Mouse (Mus musculus) T-helper 1 cell (primary cell): ENCODE data around the gene Rhot1.
"Not testable (repeated sequence)": the region's sequence is repeated elsewhere in the genome, so short reads cannot be mapped to it uniquely, and the experiment has no call there.

ENCODE experiments used
- in situ Hi-C: fragments of 300-600 bp; cut with MboI, MseI; formaldehyde crosslinking; loops from one replicate; pipeline ENCODE4 v1.15.1; 2025; ENCODE audit warnings: high pct_unique_total_duplicates

Rhot1 gene

DNA sequence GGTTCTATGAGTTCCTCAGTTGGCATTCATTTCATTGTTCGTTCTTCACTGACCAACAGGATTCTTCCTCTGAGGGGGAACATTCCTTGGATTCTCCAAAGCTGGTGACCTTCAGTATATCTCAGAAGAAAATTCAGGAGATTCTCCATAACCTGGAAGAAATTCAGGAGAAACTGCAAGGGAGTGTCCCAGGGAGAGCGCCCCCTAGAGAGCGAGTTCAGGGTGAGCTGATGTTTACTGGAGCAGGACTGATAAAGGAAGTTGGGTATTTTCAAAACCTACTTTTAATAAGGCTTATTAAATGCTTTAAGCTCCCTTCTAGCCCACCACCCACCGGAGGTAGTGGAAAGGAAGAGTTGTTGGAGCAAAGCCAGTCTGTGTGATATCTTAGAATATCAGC is 15.0 kb upstream of the Rhot1 start:
- in situ Hi-C loops: no loop called here

DNA sequence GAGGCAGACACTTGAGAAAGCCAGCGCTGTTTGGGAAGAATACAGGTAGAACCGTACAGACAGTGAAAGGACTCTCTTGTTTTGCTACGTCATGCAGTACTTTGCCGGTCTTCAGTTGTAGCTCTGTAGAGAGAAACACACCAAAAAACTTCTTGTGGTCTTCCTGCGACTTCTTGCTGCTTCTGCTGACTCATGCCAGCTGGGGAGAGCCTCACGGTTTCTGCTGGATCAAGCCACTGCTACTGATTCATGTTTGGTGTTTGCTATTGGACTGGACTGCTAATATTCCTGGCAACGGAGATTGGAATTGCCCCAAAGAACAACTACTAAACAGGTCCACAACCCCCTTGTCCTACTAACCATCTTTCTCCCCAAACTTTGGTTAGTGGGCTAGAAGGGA is 12.5 kb upstream of the Rhot1 start:
- in situ Hi-C loops: no loop called here

DNA sequence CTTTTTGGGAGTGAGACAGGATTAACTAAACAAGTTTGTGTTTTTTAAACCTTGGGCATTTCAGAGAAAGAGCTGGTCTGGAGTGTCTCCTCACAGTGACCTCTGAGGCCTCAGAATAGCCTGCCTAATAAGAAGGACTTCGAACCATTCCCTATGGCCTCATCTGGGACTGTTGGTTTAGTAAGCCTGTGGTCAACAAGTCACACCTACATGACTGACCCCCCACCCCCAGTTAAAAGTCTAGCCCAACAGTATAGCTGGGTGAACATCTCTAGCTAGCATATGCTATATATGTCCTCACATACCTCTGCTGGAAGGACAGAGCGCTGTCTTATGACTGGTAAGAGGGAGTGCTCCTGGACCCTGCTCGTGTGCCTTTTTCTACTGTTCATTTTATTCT is 9.5 kb upstream of the Rhot1 start:
- in situ Hi-C loops: no loop called here

DNA sequence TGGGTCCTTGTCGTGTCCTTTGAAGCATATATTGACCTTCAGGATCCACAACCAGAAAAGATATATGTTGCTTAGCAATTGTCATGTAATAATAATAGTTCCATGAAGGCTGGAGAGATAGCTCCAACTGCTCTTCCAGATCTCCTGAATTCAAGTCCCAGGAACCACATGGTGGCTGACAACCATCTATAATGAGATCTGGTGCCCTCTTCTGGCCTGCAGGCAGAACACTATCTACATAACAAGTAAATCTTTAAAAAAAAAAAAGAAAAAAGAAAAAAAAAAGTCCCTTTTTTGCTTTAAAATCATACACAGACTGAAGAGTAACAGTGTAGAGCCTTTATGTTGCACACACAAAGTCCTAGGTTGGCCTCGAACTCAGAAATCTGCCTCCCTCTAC is 9.0 kb upstream of the Rhot1 start:
- in situ Hi-C loops: no loop called here

DNA sequence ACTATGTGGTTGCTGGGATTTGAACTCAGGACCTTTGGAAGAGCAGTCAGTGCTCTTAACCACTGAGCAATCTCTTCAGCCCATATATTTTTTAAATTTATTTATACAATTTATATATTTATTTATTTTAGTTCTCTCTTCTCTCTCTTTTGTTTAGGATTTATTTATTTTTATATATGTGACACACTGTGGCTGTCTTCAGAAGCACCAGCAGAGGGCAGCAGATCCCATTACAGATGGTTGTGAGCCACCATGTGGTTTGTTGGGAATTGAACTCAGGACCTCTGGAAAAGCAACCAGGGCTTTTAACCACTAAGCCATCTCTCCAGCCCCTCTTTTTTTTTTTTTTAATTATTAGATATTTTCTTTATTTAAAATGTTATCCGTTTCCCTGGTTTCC is 8.5 kb upstream of the Rhot1 start:
- in situ Hi-C loops: no loop called here

DNA sequence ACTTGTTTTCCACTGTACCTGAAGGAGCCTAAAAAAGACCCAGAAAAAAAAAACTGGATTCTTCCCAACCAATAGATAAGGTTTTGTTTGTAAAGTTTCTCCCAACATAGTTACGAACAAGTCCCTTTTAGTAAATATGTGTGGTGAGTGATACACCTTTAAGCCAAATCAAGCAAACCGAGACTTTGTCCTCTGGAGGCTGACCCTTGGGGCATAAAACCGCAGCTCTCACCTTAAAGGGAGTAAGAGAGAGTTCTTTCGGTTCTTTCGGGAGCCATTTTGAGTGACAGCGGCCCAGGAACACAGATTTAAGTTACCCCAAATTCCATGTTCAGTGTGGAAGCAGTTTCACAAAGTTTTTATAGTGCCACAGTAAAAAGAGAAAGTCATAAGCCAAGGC is 6.5 kb upstream of the Rhot1 start:
- in situ Hi-C loops: no loop called here

DNA sequence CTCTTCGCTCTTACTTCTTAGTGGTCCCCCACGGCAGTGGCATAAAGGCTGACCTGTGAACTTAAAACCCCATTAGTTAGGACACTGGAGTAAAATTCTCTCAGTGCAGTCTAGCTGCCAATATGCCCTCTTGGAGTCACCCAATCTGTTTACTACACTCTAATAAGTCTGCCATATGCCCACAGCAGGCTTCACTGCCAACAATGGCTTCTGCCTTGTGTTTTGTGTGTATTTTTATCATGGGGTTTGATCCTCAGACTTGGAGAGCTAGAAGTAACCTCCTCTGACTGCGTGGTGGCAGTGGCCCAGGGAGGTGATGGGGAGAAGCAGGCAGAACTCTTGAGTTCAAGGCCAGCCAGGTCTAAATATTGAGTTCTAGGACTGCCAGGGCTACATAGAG is 4.8 kb upstream of the Rhot1 start:
- in situ Hi-C loops: no loop called here

DNA sequence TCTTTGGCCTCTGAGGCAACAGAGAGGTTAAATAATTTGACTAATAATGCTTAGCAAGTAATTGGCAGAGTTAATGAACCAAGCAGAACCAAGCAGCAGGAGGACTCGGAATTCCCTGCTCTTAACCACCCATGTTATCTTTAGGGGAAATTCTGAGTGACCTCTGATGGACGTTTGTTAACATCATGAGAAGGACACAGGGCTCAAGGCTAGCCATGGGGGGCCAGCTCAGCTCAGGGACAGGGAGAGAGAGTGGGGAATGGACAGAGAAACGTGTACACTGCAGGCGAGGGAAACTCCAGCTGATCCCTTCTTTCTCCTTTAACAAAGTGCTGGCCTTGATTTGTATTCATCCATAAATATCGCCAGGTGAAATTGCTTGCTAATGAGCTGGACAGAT is 3.9 kb upstream of the Rhot1 start:
- in situ Hi-C loops: no loop called here

DNA sequence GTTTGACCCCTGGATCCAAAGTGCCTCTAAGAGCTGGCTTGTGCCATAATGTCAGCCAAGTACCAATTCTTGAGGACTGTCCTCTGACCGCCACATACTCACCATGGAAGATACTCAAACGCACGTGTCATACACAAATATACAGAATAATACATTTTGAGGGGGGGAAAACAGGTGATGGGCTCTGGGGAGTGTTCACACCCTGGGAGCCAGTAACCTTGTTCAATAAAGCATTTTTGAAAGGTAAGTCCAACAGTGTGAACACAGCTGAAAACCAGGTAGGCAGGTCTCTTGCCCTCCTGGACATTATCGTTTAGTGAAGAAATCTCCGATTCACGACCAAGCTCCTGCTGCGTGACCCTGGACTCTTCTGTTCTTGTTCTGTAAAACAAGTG is 357 bp upstream of the Rhot1 start:
- in situ Hi-C loops: no loop called here

DNA sequence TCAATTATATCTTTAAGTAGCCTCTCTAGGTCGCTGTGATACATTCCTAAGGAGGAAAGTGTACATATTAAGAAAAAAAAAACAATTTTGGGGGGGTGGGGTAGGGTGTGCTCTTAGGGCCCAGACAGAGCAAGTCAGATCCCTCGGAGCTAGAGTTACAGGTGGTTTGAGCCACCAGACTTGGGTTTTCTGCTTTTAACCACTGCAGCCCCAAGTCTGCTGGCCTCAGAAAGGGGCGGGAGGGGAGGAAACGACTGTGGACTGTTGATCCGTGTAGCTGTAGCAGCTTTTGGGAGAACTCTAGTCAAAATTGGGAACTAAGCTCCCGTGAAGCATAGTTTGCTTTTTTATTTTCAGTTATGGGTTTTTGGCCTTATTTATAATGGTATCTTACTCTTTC is 1.5 kb downstream of the Rhot1 start:
- in situ Hi-C loops: no loop called here

DNA sequence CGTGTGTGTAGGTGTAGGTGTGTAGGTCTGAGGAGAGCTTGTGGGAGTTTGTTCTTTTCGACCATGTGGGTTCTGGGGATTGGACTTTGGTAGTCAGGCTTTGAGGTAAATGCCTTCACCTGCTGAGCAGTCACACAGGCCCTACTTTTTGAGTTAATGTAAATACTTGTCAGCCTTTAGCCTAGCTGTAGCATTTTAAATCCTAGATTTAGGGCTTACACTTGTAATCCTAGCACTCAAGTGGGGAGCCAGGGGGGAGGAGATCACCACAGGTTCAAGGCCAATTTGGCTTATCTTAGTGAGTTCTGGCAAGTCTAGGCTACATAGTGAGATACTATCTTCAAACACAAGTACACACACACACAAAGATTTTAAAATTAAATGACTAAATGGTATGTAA is 3.5 kb downstream of the Rhot1 start:
- in situ Hi-C loops: no loop called here

DNA sequence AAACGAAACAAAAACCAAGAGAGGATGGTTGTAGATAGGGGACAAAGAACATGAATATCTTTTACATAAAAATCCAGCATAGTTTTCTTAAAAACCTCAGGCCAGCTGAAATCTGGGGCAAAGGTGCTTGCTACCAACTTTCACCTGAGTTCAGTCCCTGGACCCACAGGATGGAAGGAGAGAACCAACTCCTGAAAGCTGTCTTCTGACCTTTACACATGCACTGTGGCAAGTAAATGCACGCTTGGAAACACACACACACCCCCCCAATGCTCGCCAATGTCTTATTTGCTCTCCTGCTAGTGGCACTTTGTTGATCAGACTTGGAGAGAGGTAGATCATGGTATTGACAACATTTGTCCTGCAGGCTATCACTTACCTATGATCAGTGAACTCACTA is 6.5 kb downstream of the Rhot1 start:
- in situ Hi-C loops: no loop called here

DNA sequence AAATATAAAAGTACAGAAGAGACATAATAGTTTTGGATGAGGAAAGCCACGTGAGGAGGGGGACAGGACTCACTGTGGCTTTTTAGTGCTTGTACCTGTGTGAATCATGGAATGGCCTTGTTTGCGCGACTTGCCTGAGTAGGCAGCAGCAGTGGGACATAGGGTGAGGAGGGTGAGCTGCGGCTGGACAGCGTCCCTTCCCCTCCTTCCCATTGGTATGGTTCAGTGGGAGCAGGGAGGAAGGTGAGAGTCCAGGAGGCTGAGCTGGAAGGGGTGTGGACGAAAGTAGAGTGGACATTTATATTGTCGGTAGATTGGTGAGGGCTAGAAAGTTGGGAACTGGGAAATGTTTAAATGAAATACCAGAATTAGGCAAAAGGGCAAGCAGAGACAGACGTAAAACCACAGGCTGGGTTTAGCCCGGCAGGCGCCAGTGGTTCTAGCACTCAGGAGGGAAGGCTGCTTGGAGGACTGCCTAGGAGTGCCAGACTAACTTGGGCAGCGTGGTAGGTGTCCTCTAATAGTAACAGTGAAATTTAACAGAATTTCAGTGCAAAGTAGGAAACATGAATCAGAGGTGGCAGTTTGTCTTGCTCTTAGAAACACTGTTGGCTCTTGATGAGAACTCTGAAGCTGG is 10.0 kb downstream of the Rhot1 start:
- in situ Hi-C loops: no loop called here

DNA sequence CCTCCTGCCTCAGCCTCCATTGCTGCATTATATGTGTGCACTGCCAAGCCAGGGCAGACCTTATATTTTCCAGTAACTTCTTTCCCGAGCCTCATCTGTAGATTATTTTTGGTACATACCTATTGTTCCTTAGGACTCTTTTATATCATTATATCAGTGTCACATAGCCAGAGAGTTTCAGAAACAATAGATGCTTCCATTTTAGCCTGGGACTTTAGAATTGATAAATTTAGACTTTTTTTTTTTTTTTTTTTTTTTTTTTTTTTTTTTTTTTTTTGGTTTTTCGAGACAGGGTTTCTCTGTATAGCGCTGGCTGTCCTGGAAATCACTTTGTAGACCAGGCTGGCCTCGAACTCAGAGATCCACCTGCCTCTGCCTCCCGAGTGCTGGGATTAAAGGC is 21.2 kb downstream of the Rhot1 start:
- in situ Hi-C loops: not testable (repeated sequence)

DNA sequence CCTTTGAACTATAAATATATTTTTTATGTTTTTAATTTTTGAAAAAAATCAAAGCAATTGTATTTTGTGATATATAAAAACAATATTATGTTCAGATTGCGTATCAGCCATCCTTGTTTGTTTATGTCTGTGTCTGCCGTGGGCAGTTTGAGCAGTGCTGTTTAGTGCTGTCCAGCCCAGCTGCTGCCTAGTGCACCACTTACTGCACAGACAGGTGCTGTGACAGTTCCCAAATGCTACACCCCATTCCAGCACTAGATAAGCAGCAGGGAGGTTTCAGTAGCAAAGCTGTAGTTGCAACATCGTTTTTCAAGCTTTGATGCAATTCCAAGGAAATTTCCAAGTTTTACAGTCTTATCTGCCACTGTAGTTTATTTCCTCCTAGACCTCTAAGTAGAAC is 28.5 kb downstream of the Rhot1 start:
- in situ Hi-C loops: no loop called here

DNA sequence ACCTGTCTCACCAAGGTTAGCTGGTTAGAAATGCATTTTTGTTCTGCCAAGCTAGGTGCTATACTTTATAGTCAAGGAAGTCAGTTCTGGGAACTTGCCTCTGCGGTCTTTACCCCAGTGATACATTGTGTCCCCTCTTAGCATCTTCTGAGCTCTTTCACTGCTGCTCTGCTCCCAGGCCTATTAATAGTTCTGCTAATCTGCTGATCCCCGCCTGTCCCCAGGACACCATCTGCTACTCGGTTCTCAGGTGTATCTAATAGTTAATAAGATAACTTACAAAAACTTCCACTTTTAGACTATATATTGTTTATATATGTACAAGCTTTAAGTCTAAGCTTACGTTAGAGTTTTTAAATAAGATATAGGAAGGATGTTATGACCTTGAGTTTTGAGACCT is 29.5 kb downstream of the Rhot1 start:
- in situ Hi-C loops: no loop called here

DNA sequence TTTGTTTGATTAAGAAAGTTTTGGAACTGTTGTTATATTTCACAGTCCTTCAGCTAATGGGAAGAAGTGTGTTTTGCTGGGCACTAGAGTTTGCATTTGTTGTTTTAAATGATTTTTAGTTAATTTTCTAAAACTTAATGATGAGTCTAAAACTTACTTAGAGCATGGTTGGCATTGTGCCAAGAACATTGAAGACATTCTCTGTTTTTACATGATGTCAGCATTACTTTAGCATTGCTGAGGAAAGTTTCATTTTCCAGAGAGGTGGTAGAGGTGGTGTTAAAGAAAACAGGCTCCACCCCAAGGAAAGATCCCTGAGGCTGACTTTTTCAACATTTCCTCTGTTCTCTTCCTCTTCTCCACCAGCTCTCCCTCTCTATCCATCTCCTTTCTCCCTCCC is 38.2 kb downstream of the Rhot1 start:
- in situ Hi-C loops: no loop called here

DNA sequence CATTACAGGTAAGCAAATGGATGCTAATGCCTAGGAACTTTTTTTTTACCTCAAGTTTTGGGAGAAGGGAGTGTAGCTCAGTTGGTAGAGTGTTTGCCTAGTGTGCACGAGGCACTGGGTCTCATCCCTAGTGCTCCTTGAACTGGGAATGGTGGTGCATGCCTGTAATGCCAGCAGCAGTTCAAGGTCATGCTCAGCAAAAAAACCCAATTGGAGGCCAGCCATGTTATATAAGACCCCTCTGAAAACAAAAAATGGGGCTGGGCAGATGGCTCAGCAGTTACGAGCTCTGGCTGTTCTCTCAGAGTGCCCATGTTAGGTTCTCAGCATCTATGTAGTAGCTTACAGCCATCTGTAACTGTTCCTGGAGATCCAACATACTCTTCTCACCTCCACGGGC is 39.7 kb downstream of the Rhot1 start:
- in situ Hi-C loops: no loop called here

DNA sequence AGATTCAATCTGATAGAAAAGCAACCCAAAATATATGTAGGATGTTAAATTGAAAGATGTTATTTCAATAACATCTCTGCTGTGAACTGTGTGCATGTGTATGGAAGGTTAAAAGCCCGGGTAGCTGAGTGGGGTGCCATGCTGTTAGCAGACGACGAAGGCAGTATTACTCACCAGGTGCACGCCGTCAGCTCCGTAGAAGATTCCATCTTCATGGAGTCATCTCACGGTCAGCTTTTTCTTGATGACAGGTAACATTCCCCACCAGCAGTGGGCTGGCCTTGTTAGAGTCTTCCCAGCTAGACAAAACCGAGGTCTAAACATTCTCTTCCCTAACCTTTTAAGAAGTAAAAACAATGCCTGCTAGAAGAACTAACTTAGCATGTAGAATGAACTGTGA is 55.3 kb downstream of the Rhot1 start:
- in situ Hi-C loops: no loop called here

DNA sequence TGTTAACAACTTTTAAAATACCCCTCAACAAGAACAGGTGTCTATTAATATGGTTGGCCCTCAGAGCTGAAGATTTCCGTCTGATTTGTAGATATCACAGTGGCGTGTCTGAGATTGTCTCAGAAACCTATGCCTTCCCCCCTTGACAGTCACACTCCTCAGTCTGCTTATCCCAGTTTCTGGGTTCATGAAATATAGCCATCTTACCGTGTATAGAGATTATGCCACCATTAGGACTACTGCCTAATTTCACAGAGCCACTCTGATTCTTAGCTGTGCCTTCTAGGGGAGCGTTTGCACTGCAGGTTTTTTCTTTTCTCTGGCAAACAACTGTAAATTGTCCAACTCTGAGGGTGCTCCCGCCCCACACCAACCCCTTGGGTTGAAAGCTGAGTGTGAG is 62.3 kb downstream of the Rhot1 start:
- in situ Hi-C loops: no loop called here

DNA sequence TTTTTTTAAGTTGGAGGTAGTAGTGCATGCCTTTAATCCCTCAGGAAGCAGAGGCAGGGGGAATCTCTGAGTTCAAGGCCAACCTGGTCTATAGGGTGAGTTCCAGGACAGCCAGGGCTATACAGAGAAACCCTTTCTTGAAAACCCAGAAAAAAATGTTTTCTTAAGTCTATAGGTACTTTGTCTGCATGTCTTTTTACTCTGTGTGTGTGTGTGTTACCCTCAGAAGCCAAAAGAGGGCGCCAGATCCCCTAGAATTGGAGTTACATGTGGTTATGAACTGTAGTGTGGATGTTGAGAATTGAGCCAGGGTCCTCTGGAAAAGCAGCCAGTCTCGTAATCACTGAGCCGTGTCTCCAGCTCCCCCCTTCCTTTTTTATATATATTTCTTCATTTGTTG is 66.2 kb downstream of the Rhot1 start:
- in situ Hi-C loops: no loop called here

DNA sequence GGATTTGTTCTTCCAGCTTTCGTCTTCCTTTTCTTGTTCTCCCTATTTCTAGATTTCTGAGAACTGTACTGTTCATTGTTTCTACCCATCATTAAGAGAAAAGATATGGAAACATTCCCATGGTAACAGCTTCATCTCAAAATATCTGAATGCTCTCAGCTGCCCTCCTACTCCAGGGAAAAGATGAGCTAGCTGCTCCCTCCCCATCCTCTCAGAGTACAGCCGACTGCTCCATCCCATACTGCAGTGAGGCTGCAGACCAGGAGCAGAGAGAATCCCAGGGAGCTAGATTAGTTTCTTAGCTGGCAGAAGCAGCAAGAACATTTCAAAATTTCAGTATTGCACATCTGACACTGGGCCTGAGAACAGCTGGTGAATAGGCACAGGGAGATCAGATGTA is 69.2 kb downstream of the Rhot1 start:
- in situ Hi-C loops: no loop called here

DNA sequence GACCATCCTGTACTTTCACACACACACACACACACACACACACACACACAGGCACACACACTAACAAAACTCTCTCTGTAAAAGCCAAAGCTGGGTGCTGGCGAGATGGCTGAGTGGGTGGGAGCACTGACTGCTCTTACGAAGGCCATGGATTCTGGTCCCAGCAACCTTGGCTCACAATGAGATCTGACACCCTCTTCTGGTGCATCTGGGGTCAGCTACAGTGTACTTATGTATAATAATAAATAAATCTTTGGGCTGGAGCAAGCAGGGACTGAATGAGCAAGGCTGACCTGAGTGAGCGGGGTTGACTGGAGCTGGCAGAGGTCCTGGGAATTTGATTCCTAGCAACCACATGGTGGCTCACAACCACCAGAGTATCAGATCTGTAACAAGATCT is 75.0 kb downstream of the Rhot1 start:
- in situ Hi-C loops: no loop called here

DNA sequence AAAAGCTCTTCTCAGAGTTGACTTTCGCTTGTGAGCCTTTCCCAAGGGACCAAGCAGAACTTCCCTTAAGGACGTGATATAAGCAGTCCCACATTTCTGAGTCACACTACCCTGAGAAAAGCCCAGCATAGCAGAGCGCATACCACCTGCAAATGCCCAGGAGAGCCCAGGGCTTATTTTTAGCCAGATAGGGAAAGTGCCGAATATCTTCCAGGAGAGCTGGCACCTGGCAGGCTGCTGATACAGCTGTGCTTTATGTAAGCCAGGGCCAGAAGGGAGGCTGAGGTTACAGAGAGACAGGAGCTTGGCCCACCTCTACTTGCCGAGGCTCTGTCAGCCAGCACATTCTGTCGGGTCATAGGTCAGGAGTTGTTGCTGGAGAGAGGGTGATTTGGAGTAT is 75.8 kb downstream of the Rhot1 start:
- in situ Hi-C loops: no loop called here

DNA sequence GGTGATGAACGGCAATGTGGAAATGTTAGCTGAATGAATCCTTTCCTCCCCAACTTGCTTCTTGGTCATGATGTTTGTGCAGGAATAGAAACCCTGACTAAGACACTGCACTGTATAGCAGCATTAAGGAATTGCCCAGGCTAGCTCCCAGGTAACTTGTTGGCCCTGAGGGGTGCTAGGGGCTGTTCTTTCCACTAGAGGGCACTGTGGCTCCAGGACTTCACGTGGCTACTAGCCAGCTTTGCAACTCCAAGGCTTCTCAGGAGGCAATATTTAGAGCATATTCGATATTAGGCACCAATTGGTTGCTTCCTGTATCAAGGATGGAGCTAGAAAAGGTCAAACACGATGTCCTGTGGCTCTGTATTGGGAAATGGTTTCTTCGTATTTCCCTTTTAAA is 78.3 kb downstream of the Rhot1 start:
- in situ Hi-C loops: no loop called here
